Mouse (Mus musculus) MEL (cell line): ENCODE measurements around the gene Gm21885. TPM values are rescaled to one million over a fixed set of nuclear protein-coding genes. Genes with fewer than 3 reads are reported as not detected.

Source experiments
- DNase-seq: peaks from one replicate; pipeline ENCODE4 v3.0.0; 2011; ENCODE audit warnings: low read depth, low spot score
- H3K27ac ChIP-seq: 2 replicates; pipeline ENCODE4 v1.5.1; 2012; ENCODE audit warnings: low read depth, mild to moderate bottlenecking, control low read depth, low read length, moderate library complexity; ENCODE audit not compliant: control insufficient read depth
- H3K27me3 ChIP-seq, 2 experiments: fragments of 150-350 bp in 1 of 2; sonication (generic) in 1 of 2; 2 replicates each; pipeline ENCODE4 v1.6.1; 2012; ENCODE audit warnings: low read length in 2 of 2, mild to moderate bottlenecking in 2 of 2, improper control_type of control experiment in 1 of 2, moderate library complexity in 1 of 2; ENCODE audit not compliant: insufficient read depth in 2 of 2, control insufficient read depth in 1 of 2
- H3K36me3 ChIP-seq, 2 experiments: 2 replicates each; pipeline ENCODE4 v1.6.1; 2012 to 2014; ENCODE audit warnings: low read length in 2 of 2, improper control_type of control experiment in 1 of 2, inconsistent platforms in 1 of 2, mild to moderate bottlenecking in 1 of 2; ENCODE audit not compliant: insufficient read depth in 2 of 2, control insufficient read depth in 1 of 2
- H3K4me1 ChIP-seq, 2 experiments: fragments of 150-350 bp in 1 of 2; sonication (generic) in 1 of 2; 2 replicates each; pipeline ENCODE4 v1.6.1; 2012; ENCODE audit warnings: low read length in 2 of 2, improper control_type of control experiment in 1 of 2, mild to moderate bottlenecking in 1 of 2; ENCODE audit not compliant: insufficient read depth in 2 of 2, control insufficient read depth in 1 of 2
- H3K4me3 ChIP-seq, 2 experiments: fragments of 150-350 bp in 1 of 2; sonication (generic) in 1 of 2; 2 replicates each; pipeline ENCODE4 v1.5.1; 2012; ENCODE audit warnings: low read depth in 2 of 2, low read length in 2 of 2, mild to moderate bottlenecking in 2 of 2, moderate library complexity in 2 of 2, control low read depth in 1 of 2, improper control_type of control experiment in 1 of 2; ENCODE audit not compliant: control insufficient read depth in 1 of 2, insufficient read depth in 1 of 2
- H3K79me2 ChIP-seq: 2 replicates; pipeline ENCODE4 v1.6.1; 2012; ENCODE audit warnings: mild to moderate bottlenecking, low read length, moderate library complexity; ENCODE audit not compliant: control insufficient read depth, poor library complexity, insufficient read depth
- H3K9ac ChIP-seq: 2 replicates; pipeline ENCODE4 v1.6.1; 2012; ENCODE audit warnings: low read depth, mild to moderate bottlenecking, control low read depth, low read length, moderate library complexity; ENCODE audit not compliant: control insufficient read depth, poor library complexity, severe bottlenecking
- H3K9me3 ChIP-seq: fragments of 150-350 bp; sonication (generic); replicated peaks from 2 replicates; pipeline ENCODE4 v1.6.1; 2012; ENCODE audit warnings: mild to moderate bottlenecking, low read length, improper control_type of control experiment, moderate library complexity; ENCODE audit not compliant: insufficient read depth
- BHLHE40 ChIP-seq: IDR thresholded peaks from 2 replicates; pipeline ENCODE4 v1.6.1; 2012; ENCODE audit warnings: low read depth, mild to moderate bottlenecking, inconsistent platforms, low read length, improper control_type of control experiment, borderline replicate concordance
- CHD1 ChIP-seq: IDR thresholded peaks from 2 replicates; pipeline ENCODE4 v1.6.1; 2012; ENCODE audit warnings: low read depth, mild to moderate bottlenecking, inconsistent platforms, low read length, improper control_type of control experiment
- E2F4 ChIP-seq: IDR thresholded peaks from 2 replicates; pipeline ENCODE4 v1.6.1; 2011; ENCODE audit warnings: low read depth, low read length, improper control_type of control experiment, borderline replicate concordance
- ELF1 ChIP-seq: IDR thresholded peaks from 2 replicates; pipeline ENCODE4 v1.6.1; 2014; ENCODE audit warnings: low read depth, mild to moderate bottlenecking, inconsistent platforms, low read length, improper control_type of control experiment, moderate library complexity
- EP300 ChIP-seq, 2 experiments: IDR thresholded peaks; 2 replicates each; pipeline ENCODE4 v1.6.1; 2011; ENCODE audit warnings: improper control_type of control experiment in 2 of 2, low read length in 2 of 2, low read depth in 1 of 2, mild to moderate bottlenecking in 1 of 2
- ETS1 ChIP-seq: IDR thresholded peaks from 2 replicates; pipeline ENCODE4 v1.6.1; 2012; ENCODE audit warnings: low read depth, mild to moderate bottlenecking, inconsistent platforms, low read length, improper control_type of control experiment, moderate library complexity
- JUND ChIP-seq: IDR thresholded peaks from 2 replicates; pipeline ENCODE4 v1.6.1; 2011; ENCODE audit warnings: low read depth, mild to moderate bottlenecking, improper control_type of control experiment, low read length
- KAT2A ChIP-seq: conservative IDR thresholded peaks from 2 replicates; pipeline ENCODE4 v1.6.1; 2012; ENCODE audit warnings: low read depth, low read length, improper control_type of control experiment, inconsistent platforms
- MAFK ChIP-seq: IDR thresholded peaks from 2 replicates; pipeline ENCODE4 v1.6.1; 2011; ENCODE audit warnings: low read depth, mild to moderate bottlenecking, low read length, improper control_type of control experiment, borderline replicate concordance
- MAX ChIP-seq: IDR thresholded peaks from 2 replicates; pipeline ENCODE4 v1.6.1; 2011; ENCODE audit warnings: low read length, improper control_type of control experiment
- NELFE ChIP-seq: IDR thresholded peaks from 2 replicates; pipeline ENCODE4 v1.6.1; 2011; ENCODE audit warnings: low read depth, low read length, improper control_type of control experiment
- NRF1 ChIP-seq: IDR thresholded peaks from 2 replicates; pipeline ENCODE4 v1.6.1; 2014; ENCODE audit warnings: low read depth, mild to moderate bottlenecking, inconsistent platforms, low read length, improper control_type of control experiment, moderate library complexity; ENCODE audit not compliant: poor library complexity, insufficient read depth, severe bottlenecking
- POLR2AphosphoS5 ChIP-seq: IDR thresholded peaks from 2 replicates; pipeline ENCODE4 v1.6.1; 2012; ENCODE audit warnings: low read depth, borderline replicate concordance, mild to moderate bottlenecking, inconsistent platforms, low read length, moderate library complexity, mixed read lengths
- RCOR1 ChIP-seq: IDR thresholded peaks from 2 replicates; pipeline ENCODE4 v1.6.1; 2012; ENCODE audit warnings: low read depth, mild to moderate bottlenecking, inconsistent platforms, low read length, improper control_type of control experiment
- SMC3 ChIP-seq: IDR thresholded peaks from 2 replicates; pipeline ENCODE4 v1.6.1; 2011; ENCODE audit warnings: low read depth, low read length, improper control_type of control experiment
- TAL1 ChIP-seq: IDR thresholded peaks from 2 replicates; pipeline ENCODE4 v1.6.1; 2012; ENCODE audit warnings: mild to moderate bottlenecking, inconsistent platforms, low read length, moderate library complexity, mixed read lengths
- TCF12 ChIP-seq: IDR thresholded peaks from 2 replicates; pipeline ENCODE4 v1.6.1; 2014; ENCODE audit warnings: low read depth, mild to moderate bottlenecking, inconsistent platforms, low read length, improper control_type of control experiment, moderate library complexity
- USF1 ChIP-seq: IDR thresholded peaks from 2 replicates; pipeline ENCODE4 v1.6.1; 2014; ENCODE audit warnings: low read depth, mild to moderate bottlenecking, inconsistent platforms, low read length, improper control_type of control experiment, moderate library complexity
- ZKSCAN1 ChIP-seq: IDR thresholded peaks from 2 replicates; pipeline ENCODE4 v1.6.1; 2012; ENCODE audit warnings: low read depth, mild to moderate bottlenecking, inconsistent platforms, low read length, improper control_type of control experiment, moderate library complexity
- ZNF384 ChIP-seq: IDR thresholded peaks from 2 replicates; pipeline ENCODE4 v1.6.1; 2012; ENCODE audit warnings: low read depth, mild to moderate bottlenecking, inconsistent platforms, low read length, improper control_type of control experiment
- polyA plus RNA-seq, 2 experiments: library from polyadenylated mRNA; stranded (reverse) in 1 of 2; unstranded in 1 of 2; fragments of >175 nt in 1 of 2; fragments of >200 nt in 1 of 2; gene quantifications; 2 replicates each; pipeline versions ENCODE4 v1.2.1 to v1.2.4; 2012; ENCODE audit warnings: low replicate concordance in 2 of 2, low read depth in 1 of 2; ENCODE audit not compliant: insufficient read length in 2 of 2, insufficient read depth in 1 of 2, missing spikeins in 1 of 2
- total RNA-seq: library from RNA; depleted of rRNA; stranded (reverse); fragments of 300-350 nt; gene quantifications from 2 replicates; pipeline ENCODE4 v1.2.3, GENCODE M21; 2012

The Gm21885 gene
- total and polyA plus RNA-seq, 3 experiments = 0.74 TPM; not detected in 2

DNA sequence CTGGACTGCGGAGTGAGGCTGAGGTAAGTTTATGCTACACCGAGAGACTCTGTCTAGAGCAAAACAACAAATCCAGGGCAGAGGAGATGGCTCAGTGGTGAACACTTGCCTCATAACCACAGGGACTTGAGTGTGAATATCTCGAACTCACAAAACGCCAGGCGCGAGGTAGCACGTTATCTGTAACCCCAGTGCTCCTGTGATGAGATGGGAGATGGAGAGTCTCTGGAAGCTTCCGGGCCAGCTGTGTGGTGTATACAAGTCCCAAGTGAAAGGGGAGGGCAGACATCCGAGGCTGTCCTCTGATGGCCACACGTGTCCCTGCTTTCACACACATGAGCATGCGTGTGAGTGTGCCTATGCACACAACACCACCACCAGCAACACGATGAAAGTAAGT, 47.3 kb upstream of the Gm21885 start:
- no peaks in the 10 kb centered on the region for H3K79me2 ChIP-seq
- peak; percentile 49 for DNase-seq
- peaks cover 0 to 3% of the 10 kb centered on the region in 2 experiments; a peak in 1 of 4 replicates for H3K36me3 ChIP-seq
- H3K4me1 ChIP-seq = peaks cover 0 to 10% of the 10 kb centered on the region in 2 experiments; a peak in 2 of 4 replicates
- no peak overlapping the region for H3K9ac ChIP-seq
- H3K27ac ChIP-seq = no peak overlapping the region
- no peak overlapping the region for H3K4me3 ChIP-seq
- TF ChIP-seq TAL1 = peak; percentile 16; the same call in 1 of the 2 replicates
- no peak for TF ChIP-seq E2F4
- no peak for TF ChIP-seq MAX
- TF ChIP-seq TCF12 = 0 out of 2 replicates have a peak, but pooled peaks have one; percentile 30
- TF ChIP-seq NELFE = no peak
- no peak for TF ChIP-seq ZKSCAN1
- TF ChIP-seq KAT2A = no peak
- TF ChIP-seq EP300 (IDR thresholded peaks at IDR 0.05; ENCODE audit: low read depth in 1 of 2, low read length in 2 of 2) = peak in 1 of 2 experiments; percentile 39; a peak in 1 of 4 replicates
- no peaks in the 10 kb centered on the region for H3K9me3 ChIP-seq
- H3K27me3 ChIP-seq = 0 out of 4 replicates have a peak, but pooled peaks cover 0 to 1% of the 10 kb centered on the region in 2 experiments

DNA sequence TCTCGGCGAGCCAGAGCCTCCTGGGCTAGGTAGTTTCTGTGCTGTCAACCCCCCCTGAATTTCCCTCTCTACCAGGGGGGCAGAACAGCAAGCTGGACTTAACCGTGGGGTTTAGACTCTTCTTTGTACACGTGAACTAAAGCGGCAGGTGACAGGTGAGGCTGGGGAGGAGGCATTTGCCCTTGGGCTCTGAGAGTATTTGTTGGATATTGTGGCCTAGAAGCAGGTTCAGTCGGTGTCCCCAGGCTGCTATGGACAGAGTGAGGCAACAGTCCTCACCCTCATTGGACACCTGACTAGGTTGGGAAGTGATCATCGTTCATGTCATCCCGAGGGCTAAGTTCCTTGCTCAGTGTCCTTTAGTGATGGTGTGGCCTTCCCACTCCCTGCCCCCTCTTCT, 46.8 kb upstream of the Gm21885 start:
- Histone ChIP-seq H3K27me3 (peaks cover 4% of the 10 kb centered on the region in 2 experiments; a peak in 2 of 4 replicates), H3K9ac (no peak overlapping the region), H3K4me1 (peaks cover 0 to 9% of the 10 kb centered on the region in 2 experiments; a peak in 2 of 4 replicates), H3K9me3 (no peaks in the 10 kb centered on the region), H3K27ac (no peak overlapping the region), H3K4me3 (no peak overlapping the region), H3K36me3 (peaks cover 0 to 3% of the 10 kb centered on the region in 2 experiments; a peak in 1 of 4 replicates), H3K79me2 (no peaks in the 10 kb centered on the region)
- TF ChIP-seq JUND = no peak
- no peak for TF ChIP-seq RCOR1
- no peak for TF ChIP-seq MAX
- TF ChIP-seq MAFK = no peak
- TF ChIP-seq ETS1 = no peak
- TF ChIP-seq ELF1 = no peak
- no peak for TF ChIP-seq BHLHE40
- TF ChIP-seq NRF1 = no peak
- TF ChIP-seq EP300 (IDR thresholded peaks at IDR 0.05; ENCODE audit: low read depth in 1 of 2, low read length in 2 of 2) = no peak
- TF ChIP-seq E2F4 = no peak
- TF ChIP-seq CHD1 = no peak
- TF ChIP-seq POLR2AphosphoS5 = no peak
- no peak for TF ChIP-seq ZNF384
- no peak for TF ChIP-seq SMC3
- TF ChIP-seq USF1 = no peak
- DNase-seq = no peak
